18 mouse cellular contexts compared by ENCODE assay signal in genomic region chr2:12401137-12401536, GRCm38 (mm10). TPM values are rescaled to one million over a fixed set of nuclear protein-coding genes. Genes with fewer than 3 reads are reported as not detected.
A peak's percentile ranks its signal among the peaks of the same experiment; 100 is the strongest.
DNase-seq lines count a peak whose midpoint lies in the region; ATAC-seq lines count a peak whose summit lies in the region.
"Had no signal": no experiment of that assay in that cellular context is flagged by ENCODE, and none has a peak within 500 bp of the region (broad histone marks: within the 10 kb centered on the region; RNA-seq: fewer than 3 reads in every experiment).

No protein-coding gene starts in this region.

- H3K27ac ChIP-seq in forebrain, embryonic 16.5 days (ENCODE audit: low read length), result no peak overlapping the region
- H3K27ac ChIP-seq in forebrain, embryonic 11.5 days (ENCODE audit: low read depth, low read length), result no peak overlapping the region
- H3K27ac ChIP-seq: embryonic facial prominence, embryonic 13.5 days; embryonic facial prominence, embryonic 15.5 days; forebrain, embryonic 10.5 days had no signal

- no peaks in the 10 kb centered on the region; the same call in 1 of the 2 replicates for H3K4me1 ChIP-seq in forebrain, embryonic 16.5 days (replicated peaks; ENCODE audit: control insufficient read depth, insufficient read depth, low read length)
- H3K4me1 ChIP-seq in forebrain, embryonic 11.5 days (replicated peaks; ENCODE audit: control insufficient read depth, insufficient read depth, low read length), result no peaks in the 10 kb centered on the region
- H3K4me1 ChIP-seq: embryonic facial prominence, embryonic 13.5 days; embryonic facial prominence, embryonic 15.5 days; forebrain, embryonic 10.5 days had no signal

- H3K4me2 ChIP-seq in forebrain, embryonic 16.5 days (ENCODE audit: low read length), result no peak overlapping the region
- no peak overlapping the region for H3K4me2 ChIP-seq in forebrain, embryonic 11.5 days (ENCODE audit: low read depth, low read length, severe bottlenecking)
- H3K4me2 ChIP-seq: embryonic facial prominence, embryonic 13.5 days; embryonic facial prominence, embryonic 15.5 days had no signal

- no peaks in the 10 kb centered on the region for H3K27me3 ChIP-seq in forebrain, embryonic 16.5 days (replicated peaks; ENCODE audit: control insufficient read depth, insufficient read depth, low read length)
- H3K27me3 ChIP-seq in forebrain, embryonic 11.5 days (ENCODE audit: control insufficient read depth, insufficient read depth, low read length), result no peaks in the 10 kb centered on the region
- H3K27me3 ChIP-seq: embryonic facial prominence, embryonic 13.5 days; embryonic facial prominence, embryonic 15.5 days had no signal

- no peak overlapping the region for H3K4me3 ChIP-seq in forebrain, embryonic 16.5 days (replicated peaks; ENCODE audit: low read length)
- no peak overlapping the region for H3K4me3 ChIP-seq in forebrain, embryonic 11.5 days (ENCODE audit: low read depth, low read length)
- H3K4me3 ChIP-seq: embryonic facial prominence, embryonic 13.5 days; embryonic facial prominence, embryonic 15.5 days; erythroblast, embryonic 14.5 days; forebrain, embryonic 10.5 days had no signal

- DNase-seq in forebrain, embryonic 11.5 days (ENCODE audit: low spot score), result no peak
- DNase-seq in frontal cortex, postnatal 25 days (ENCODE audit: low spot score in 2 of 2), result no peak
- DNase-seq: adrenal gland, adult 2 months; adrenal gland, postnatal 10 days; adrenal gland, postnatal 25 days; cerebellum, adult 11 months; cerebellum, adult 18-20 months; cerebellum, adult 8-10 months; cerebellum, adult 9-11 months; cerebellum, postnatal 14 days; cerebellum, postnatal 36 days; embryo, embryonic 11 days had no signal

- ATAC-seq in forebrain, embryonic 16.5 days, result peak; percentile 72
- ATAC-seq in forebrain, embryonic 11.5 days (replicated peaks; ENCODE audit: low FRiP score), result no peak
- ATAC-seq in frontal cortex, adult (ENCODE audit: low TSS enrichment), result peak; percentile 62; the same call in 1 of the 2 replicates

- no peaks in the 10 kb centered on the region for H3K36me3 ChIP-seq in forebrain, embryonic 16.5 days (ENCODE audit: control insufficient read depth, insufficient read depth)
- no peaks in the 10 kb centered on the region for H3K36me3 ChIP-seq in forebrain, embryonic 11.5 days (ENCODE audit: control insufficient read depth, insufficient read depth, low read length)
- H3K36me3 ChIP-seq: embryonic facial prominence, embryonic 13.5 days; embryonic facial prominence, embryonic 15.5 days; forebrain, embryonic 10.5 days had no signal

- whole genome bisulfite sequencing in forebrain, embryonic 16.5 days, result 55% methylated on average over 1 of the region's 1 CpGs
- WGBS in forebrain, embryonic 11.5 days, result 90% methylated on average over 1 of the region's 1 CpGs

- H3K9ac ChIP-seq in forebrain, embryonic 16.5 days (replicated peaks; ENCODE audit: low read depth, low read length), result no peak overlapping the region
- H3K9ac ChIP-seq in forebrain, embryonic 11.5 days (ENCODE audit: low read length), result no peak overlapping the region
- H3K9ac ChIP-seq: embryonic facial prominence, embryonic 13.5 days; embryonic facial prominence, embryonic 15.5 days had no signal

- no peaks in the 10 kb centered on the region for H3K9me3 ChIP-seq in forebrain, embryonic 16.5 days (ENCODE audit: control insufficient read depth, low read length)
- H3K9me3 ChIP-seq in forebrain, embryonic 11.5 days (ENCODE audit: control insufficient read depth, low read length), result no peaks in the 10 kb centered on the region
- H3K9me3 ChIP-seq: embryonic facial prominence, embryonic 13.5 days; embryonic facial prominence, embryonic 15.5 days; forebrain, embryonic 10.5 days had no signal

RNA-seq across cellular contexts. Expression of gene Mindy3, which starts 18.1 kb away (rescaled TPM):
- polyA plus RNA-seq in forebrain, embryonic 16.5 days (2015; fragmentation: Nextera tagmentation; extraction: Ambion mirVana), result 40.5 and 43.4 TPM in 2 replicates
- 38.1 and 40.5 TPM in 2 replicates for polyA plus RNA-seq in forebrain, embryonic 11.5 days (2014; fragmentation: Nextera tagmentation; extraction: Ambion mirVana)
